Mouse (Mus musculus): ENCODE measurements around the gene Pcbp4.

Pcbp4 gene

DNA sequence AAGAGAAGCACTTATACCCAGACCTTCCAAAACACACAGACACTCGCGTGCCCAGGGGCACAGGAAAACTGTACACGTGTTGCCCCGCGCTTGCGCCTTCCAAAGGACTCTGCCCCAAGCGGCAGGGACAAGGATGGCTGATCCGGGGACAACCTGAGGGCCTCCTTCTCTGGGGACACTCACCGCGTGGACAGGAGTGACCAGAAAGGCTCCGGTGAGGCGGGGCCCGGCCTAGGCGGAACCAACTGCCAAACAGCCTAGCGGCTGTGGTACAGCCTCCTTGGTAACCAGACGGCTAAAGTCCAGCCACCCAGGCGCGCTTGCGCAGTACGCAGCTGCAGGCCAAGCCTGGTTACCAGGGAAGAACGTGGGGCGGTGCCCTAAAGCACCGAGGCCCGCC is 5.7 kb upstream of the Pcbp4 start, which contains the start of the genes Abhd14b and Abhd14a:
Gene Abhd14b (plus strand): TSS at position 112 of the 400 bp plus-strand sequence.
Gene Abhd14a (minus strand): TSS at position 331 of the 400 bp plus-strand sequence.
- DNase-seq (ENCODE audit: low read depth), result peak; percentile 80

- DNase-seq (ENCODE audit: low read depth), result no peak
These were observed 5.1 kb upstream of the Pcbp4 start for GRCm38 (mm10) chr9:106447951-106448350.

GRCm38 (mm10) chr9:106448498-106449031 is 4.5 kb upstream of the Pcbp4 start:
- peak; percentile 82 for DNase-seq (ENCODE audit: low read depth)

DNA sequence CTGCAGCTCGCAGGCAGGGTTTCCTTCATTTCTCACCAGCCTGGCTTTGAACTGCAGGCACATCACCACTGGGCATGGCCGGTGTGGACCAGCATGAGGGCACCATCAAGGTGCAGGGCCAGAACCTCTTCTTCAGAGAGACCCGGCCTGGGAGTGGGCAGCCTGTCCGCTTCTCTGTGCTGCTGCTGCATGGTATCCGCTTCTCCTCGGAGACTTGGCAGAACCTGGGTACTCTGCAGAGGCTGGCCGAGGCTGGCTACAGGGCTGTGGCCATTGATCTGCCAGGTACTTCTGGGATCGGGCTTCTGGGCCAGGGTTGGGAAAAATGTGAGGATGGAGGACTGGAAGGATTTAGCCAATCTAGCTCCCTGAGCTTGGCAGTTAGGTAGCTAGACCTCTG is 3.1 kb upstream of the Pcbp4 start:
- no peak for DNase-seq (ENCODE audit: low read depth)

DNA sequence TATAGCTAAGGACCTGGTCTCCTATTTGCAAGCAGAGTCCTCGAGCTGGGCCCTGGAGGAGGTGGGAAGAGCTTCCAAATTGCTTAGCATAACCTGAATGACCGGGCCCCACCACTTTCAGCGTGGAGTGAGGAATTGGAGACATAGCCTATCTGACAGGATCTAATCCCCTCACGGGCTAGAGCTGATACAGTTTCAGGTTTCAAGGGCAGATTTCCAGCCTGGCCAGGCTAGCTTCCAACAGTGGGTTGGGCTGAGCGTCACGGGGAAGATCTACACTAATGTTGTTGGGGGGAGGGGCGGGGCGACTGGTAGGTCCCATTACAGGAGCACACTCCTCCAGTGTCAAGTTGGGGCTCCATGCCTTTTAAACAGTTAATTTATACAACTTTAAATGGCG is 2.4 kb upstream of the Pcbp4 start:
- DNase-seq (ENCODE audit: low read depth), result no peak

DNA sequence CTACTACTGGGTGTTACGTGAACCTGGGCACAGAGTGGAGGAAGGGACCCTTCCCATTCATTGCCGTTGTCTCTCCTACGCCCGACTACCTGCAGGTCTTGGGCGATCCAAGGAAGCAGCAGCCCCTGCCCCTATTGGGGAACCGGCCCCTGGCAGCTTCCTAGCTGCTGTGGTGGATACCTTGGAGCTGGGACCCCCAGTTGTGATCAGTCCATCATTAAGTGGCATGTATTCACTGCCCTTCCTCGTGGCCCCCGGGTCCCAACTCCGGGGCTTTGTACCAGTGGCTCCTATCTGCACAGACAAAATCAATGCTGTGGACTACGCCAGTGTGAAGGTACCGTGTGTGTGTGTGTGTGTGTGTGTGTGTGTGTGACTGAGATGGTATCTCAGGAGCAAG is 1.8 kb upstream of the Pcbp4 start:
- no peak for DNase-seq (ENCODE audit: low read depth)

DNA sequence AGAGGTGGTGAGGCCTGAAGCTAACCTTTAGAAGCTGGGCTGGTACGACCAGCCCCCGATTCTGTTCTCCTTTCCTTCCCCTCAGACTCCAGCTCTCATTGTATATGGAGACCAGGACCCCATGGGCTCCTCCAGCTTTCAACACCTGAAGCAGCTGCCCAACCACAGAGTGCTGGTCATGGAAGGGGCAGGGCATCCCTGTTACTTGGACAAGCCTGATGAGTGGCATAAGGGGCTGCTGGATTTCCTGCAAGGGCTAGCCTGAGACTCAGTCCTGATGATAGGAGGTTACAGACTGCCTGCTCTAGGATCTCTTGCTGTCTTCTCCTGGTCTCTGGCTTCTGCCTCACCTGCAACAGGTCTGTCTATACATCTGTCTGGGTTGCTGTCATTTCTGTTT is 1.2 kb upstream of the Pcbp4 start:
- DNase-seq (ENCODE audit: low read depth), result no peak

DNA sequence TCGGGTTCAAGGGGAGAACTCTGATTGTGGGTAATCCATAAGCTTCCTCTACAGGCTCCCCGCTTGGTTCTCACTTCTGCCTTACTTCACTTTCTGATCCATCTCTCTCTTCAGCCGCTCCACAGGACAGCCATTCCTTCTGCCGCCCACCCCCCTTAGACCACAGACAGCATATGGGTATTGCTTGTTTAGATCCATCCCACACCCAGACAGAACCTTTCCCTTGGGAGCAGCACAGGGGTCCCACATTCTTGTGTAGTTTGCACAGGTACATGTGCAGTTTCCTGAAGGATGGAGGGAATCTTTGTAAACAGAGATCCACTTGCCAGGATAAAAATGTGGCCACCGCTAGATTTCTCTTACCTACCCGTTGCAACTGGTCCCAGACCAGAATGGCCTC is 740 bp upstream of the Pcbp4 start:
- no peak for DNase-seq (ENCODE audit: low read depth)

DNA sequence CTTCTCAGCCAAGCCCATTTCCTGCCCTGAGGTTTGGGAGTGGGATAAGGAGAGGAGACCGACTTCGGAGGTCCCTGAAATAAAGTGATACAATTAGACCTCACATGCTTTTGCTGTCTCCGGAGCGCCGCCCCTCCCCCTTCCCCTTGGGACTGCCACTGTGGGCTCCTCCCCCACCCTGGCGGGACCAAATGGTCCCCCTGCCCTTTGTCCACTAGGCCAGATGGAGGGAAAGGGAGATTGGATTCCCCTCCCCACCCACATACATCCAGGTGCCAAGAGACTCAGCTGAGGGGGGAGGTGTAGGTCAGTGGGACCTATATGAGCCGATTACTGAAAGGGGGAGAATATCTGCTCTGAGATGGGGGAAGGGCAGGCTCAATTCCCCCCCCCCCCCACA is 270 bp upstream of the Pcbp4 start:
- DNase-seq (ENCODE audit: low read depth), result no peak

DNA sequence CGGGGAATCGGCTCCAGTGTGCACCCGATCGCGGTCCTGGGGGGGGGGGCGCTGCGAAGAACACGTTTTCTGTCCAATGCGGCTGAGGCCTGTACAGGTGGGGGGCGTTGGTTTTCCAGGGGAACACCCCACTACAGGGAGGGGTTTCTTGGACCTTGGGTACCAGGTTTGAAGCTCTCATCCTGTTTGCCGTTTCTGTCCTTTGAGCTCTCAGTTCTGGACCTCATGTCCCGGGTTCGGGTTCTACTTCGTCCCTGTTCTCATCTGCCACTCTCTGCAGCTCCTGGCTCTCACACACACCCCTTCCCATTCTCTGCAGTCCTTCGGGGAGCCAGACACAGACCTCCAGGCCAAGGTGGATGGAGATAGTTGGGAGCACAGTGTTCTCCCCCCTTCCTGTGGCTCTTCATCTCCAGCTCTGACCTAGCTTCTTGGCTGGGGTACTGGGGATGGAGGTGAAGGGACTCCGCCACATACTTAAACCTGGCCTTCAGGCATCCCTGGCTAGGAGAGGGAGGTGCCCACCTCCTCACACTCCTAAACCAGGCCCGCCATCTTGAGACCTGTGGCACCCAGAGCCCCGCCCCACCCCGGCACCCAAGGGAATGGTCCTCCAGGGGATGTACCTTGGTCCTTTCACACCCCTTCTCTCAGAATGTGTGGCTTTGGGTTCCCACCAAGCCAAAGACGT is 1.1 kb downstream of the Pcbp4 start:
- no peak for DNase-seq (ENCODE audit: low read depth)

GRCm38 (mm10) chr9:106454888-106455681 is 2.0 kb downstream of the Pcbp4 start:
- DNase-seq (ENCODE audit: low read depth), result no peak

GRCm38 (mm10) chr9:106456325-106457162 is 3.5 kb downstream of the Pcbp4 start:
- no peak for DNase-seq (ENCODE audit: low read depth)

DNA sequence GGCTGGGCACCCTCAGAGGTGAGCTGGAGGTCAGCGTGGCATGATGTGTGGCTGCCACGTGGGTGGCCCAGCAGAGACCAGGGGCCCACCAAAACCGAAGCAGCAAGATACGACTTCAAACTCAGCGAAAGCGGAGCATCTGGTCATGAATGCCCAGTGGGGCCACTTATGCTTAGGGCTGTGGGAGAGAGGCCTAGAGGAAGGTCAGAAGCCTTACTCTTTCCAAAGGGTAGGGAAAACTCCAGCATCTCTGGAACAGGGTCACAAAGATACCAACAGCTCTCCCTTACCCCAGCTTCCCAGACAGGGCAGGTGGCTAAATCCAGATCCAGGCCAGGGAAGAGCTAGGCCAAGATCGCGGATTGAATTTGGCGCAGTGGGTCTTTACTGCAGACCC is 4.1 kb downstream of the Pcbp4 start:
- no peak for DNase-seq (ENCODE audit: low read depth)

- DNase-seq (ENCODE audit: low read depth), result no peak
These were observed 4.8 kb downstream of the Pcbp4 start for GRCm38 (mm10) chr9:106457920-106458319.

DNA sequence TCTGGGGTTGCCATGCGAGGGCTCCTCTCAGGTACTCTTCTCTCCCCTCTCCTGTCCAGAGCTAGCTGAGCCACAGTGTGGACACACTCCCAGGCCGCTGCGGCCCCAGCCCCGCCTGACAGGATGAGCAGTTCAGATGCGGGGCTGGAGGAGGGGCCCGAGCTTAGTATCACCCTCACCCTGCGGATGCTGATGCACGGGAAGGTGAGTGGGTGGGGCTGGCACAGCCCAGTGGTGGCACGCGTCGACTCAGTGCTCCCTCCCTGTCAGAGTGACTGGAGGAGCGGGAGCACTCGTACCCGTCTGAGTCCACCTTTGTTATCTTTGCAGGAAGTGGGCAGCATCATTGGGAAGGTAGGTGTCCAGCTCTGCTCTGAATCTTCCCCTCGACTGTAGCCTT is 6.9 kb downstream of the Pcbp4 start:
- no peak for DNase-seq (ENCODE audit: low read depth)

DNA sequence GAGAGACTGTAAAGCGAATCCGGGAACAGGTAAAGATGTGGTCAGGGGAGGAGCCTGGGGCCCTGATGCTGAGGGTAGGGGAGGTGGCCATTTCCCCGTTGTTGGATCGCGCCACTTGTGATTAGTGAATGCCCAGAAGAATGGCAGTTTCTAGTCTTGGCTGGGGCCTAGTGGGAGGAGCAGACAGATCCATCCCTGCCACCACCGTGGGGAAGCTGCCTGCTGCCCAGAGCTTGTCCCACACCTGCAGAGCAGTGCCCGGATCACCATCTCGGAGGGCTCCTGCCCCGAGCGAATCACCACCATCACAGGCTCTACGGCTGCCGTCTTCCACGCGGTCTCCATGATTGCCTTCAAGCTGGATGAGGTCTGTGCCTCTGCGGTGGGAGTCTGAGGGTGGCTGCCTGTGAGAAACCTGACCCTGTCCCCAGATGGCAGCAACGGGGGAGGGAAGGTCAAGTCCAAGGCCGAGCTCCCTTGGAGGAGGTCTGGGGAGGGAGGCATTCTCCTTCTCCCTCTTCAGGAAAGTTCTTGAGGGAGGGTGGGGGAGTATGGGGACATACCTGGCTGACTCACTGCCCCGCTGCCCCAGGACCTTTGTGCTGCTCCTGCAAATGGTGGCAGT is 7.4 kb downstream of the Pcbp4 start:
- no peak for DNase-seq (ENCODE audit: low read depth)

DNA sequence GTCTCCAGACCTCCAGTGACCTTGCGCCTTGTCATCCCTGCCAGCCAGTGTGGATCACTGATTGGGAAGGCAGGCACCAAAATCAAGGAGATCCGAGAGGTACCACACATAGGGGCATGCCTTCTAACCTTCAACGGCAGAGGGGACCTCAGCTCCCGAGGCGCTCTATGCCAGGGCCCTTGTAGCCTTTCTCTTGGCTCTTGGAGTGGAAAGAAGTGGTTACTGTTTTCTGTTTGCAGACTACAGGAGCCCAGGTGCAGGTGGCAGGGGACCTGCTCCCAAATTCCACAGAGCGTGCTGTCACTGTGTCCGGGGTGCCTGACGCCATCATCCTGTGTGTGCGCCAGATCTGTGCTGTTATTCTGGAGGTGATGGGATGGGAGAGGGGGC is 7.9 kb downstream of the Pcbp4 start:
- no peak for DNase-seq (ENCODE audit: low read depth)

GRCm38 (mm10) chr9:106461641-106462429 is 8.7 kb downstream of the Pcbp4 start:
- no peak for DNase-seq (ENCODE audit: low read depth)

GRCm38 (mm10) chr9:106462430-106462800 is 9.3 kb downstream of the Pcbp4 start:
- DNase-seq (ENCODE audit: low read depth), result no peak

DNA sequence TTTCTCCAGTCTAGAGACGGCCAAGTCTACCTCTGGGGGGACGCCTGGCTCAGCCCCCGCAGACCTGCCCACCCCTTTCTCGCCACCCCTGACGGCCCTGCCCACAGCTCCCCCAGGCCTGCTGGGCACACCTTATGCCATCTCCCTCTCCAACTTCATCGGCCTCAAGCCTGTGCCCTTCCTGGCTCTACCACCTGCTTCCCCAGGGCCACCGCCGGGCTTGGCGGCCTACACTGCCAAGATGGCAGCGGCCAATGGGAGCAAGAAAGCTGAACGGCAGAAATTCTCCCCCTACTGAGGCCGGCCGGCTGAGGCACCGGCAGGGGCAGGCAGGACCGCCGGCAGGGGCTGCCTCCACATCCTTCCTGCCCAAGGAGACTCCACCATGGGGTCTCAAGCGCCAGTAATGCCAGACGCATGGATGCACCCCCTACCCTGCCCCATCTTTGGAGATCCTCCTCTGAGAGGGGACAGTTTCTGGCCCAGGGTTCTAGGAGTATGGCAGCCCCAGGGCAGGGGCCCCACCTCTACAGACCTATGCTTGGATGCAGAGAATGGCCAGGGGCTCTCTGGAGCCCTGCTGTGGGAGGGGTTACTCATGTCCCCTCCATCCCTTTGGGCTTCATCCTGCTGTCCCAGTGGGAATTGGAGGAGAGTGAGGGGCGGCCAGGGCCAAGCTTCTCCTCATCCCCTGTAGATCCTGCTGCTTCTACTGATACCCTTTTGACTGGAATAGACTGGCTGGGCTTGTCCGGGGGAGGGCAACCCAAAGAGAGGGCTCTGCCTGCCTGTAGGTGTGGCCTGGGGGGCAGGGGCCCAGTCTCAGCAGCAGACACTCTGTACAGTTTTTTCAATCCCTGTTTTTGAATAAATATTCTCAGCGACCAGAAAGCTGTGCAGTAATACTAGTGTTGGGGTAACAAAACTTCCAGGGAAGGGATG is 10.3 kb downstream of the Pcbp4 start:
- DNase-seq (ENCODE audit: low read depth), result no peak

Data from induced T-regulatory cell, adult 2 months (primary cell).